8 mouse cellular contexts compared by ENCODE assay signal in genomic region chr19:32757831-32758792, GRCm38 (mm10). TPM values are rescaled to one million over a fixed set of nuclear protein-coding genes. Genes with fewer than 3 reads are reported as not detected.
A peak's percentile ranks its signal among the peaks of the same experiment; 100 is the strongest.
DNase-seq lines count a peak whose midpoint lies in the region; ATAC-seq and TF ChIP-seq lines count a peak whose summit lies in the region.

No protein-coding gene starts in this region.

- H3ac ChIP-seq in C2C12 (ENCODE audit: control insufficient read depth, insufficient read length, low read depth), result peak overlapping the region; percentile 42

- peak overlapping the region; percentile 74 for H3K4me3 ChIP-seq in C2C12 (ENCODE audit: insufficient read depth, poor library complexity, severe bottlenecking)
- peak overlapping the region; percentile 96 for H3K4me3 ChIP-seq in embryonic fibroblast, embryonic 13.5 days (ENCODE audit: insufficient read depth, low read length)
- H3K4me3 ChIP-seq in heart, postnatal 0 days (ENCODE audit: low read depth, low read length), result peak overlapping the region; percentile 82
- H3K4me3 ChIP-seq in lung, embryonic 14.5 days (ENCODE audit: low read depth, low read length), result peak overlapping the region; percentile 99

- ATAC-seq in heart, postnatal 0 days (ENCODE audit: insufficient read depth, low read depth), result peak; percentile 3
- ATAC-seq in lung, embryonic 14.5 days (ENCODE audit: insufficient read depth), result peak; percentile 5

- no peak for TF ChIP-seq POLR2A in embryonic fibroblast, embryonic 13.5 days (IDR thresholded peaks at IDR 0.05; ENCODE audit: low read depth, low read length)

- peak; percentile 68 for DNase-seq in adrenal gland, postnatal 25 days
- peak; percentile 39 for DNase-seq in heart, postnatal 0 days (ENCODE audit: low spot score)
- peak; percentile 34 to 56 for DNase-seq in layer of hippocampus, adult 18-20 months (ENCODE audit: low spot score in 2 of 2)
- peak; percentile 59 for DNase-seq in lung, embryonic 14.5 days
- DNase-seq in retina, embryonic 14.5 days (ENCODE audit: low spot score), result peak; percentile 59
- DNase-seq in thymus, postnatal 36 days, result peak; percentile 56 to 72

- TF ChIP-seq CTCF in C2C12 (IDR thresholded peaks at IDR 0.05; ENCODE audit: control insufficient read depth, insufficient read depth, insufficient read length), result no peak
- TF ChIP-seq CTCF in embryonic fibroblast, embryonic 13.5 days (IDR thresholded peaks at IDR 0.05; ENCODE audit: borderline replicate concordance, insufficient read depth, low read length), result no peak
- TF ChIP-seq CTCF in heart, postnatal 0 days (IDR thresholded peaks at IDR 0.05; ENCODE audit: low read depth), result no peak
- TF ChIP-seq CTCF in lung, embryonic 14.5 days (IDR thresholded peaks at IDR 0.05; ENCODE audit: low read depth), result no peak

- H3K36me3 ChIP-seq in C2C12 (ENCODE audit: control insufficient read depth, insufficient read depth), result peaks cover 15% of the 10 kb centered on the region
- no peaks in the 10 kb centered on the region for H3K36me3 ChIP-seq in heart, postnatal 0 days (replicated peaks; ENCODE audit: control insufficient read depth, insufficient read depth, low read length)
- H3K36me3 ChIP-seq in lung, embryonic 14.5 days (ENCODE audit: insufficient read depth), result 0 out of 2 replicates have a peak, but pooled peaks cover 3% of the 10 kb centered on the region

- no peak for TF ChIP-seq EP300 in heart, postnatal 0 days (IDR thresholded peaks at IDR 0.05; ENCODE audit: low read depth)

- no peaks in the 10 kb centered on the region for H3K27me3 ChIP-seq in C2C12 (ENCODE audit: control insufficient read depth, insufficient read depth, insufficient read length)
- H3K27me3 ChIP-seq in heart, postnatal 0 days (ENCODE audit: control insufficient read depth, insufficient read depth, low read length), result 0 out of 2 replicates have a peak, but pooled peaks cover 5% of the 10 kb centered on the region
- no peaks in the 10 kb centered on the region for H3K27me3 ChIP-seq in lung, embryonic 14.5 days (ENCODE audit: insufficient read depth, low read length)

- H3K9ac ChIP-seq in heart, postnatal 0 days (replicated peaks; ENCODE audit: low read depth, low read length), result peak overlapping the region; percentile 93
- peak overlapping the region; percentile 97 for H3K9ac ChIP-seq in lung, embryonic 14.5 days

- peaks cover 2% of the 10 kb centered on the region; the same call in 1 of the 2 replicates for H3K4me1 ChIP-seq in embryonic fibroblast, embryonic 13.5 days (ENCODE audit: control insufficient read depth, insufficient read depth, low read length)
- peaks cover 24% of the 10 kb centered on the region for H3K4me1 ChIP-seq in heart, postnatal 0 days (ENCODE audit: control insufficient read depth, insufficient read depth)
- H3K4me1 ChIP-seq in lung, embryonic 14.5 days (ENCODE audit: insufficient read depth), result peaks cover 4% of the 10 kb centered on the region; the same call in 1 of the 2 replicates

- no peaks in the 10 kb centered on the region for H3K9me3 ChIP-seq in heart, postnatal 0 days (replicated peaks; ENCODE audit: control insufficient read depth, low read length)
- H3K9me3 ChIP-seq in lung, embryonic 14.5 days (ENCODE audit: low read depth, low read length), result no peaks in the 10 kb centered on the region

- H3K27ac ChIP-seq in embryonic fibroblast, embryonic 13.5 days (ENCODE audit: insufficient read depth, low read length), result peak overlapping the region; percentile 79
- peak overlapping the region; percentile 98 for H3K27ac ChIP-seq in heart, postnatal 0 days (ENCODE audit: low read depth)
- peak overlapping the region; percentile 99 for H3K27ac ChIP-seq in lung, embryonic 14.5 days (ENCODE audit: low read depth)

- peaks cover 57% of the 10 kb centered on the region for H3K79me2 ChIP-seq in C2C12 (ENCODE audit: control insufficient read depth, insufficient read depth)

- under 1% methylated on average over 35 of the region's 69 CpGs for WGBS in heart, postnatal 0 days
- under 1% methylated on average over 53 of the region's 69 CpGs for WGBS in lung, embryonic 14.5 days

- H3K4me2 ChIP-seq in heart, postnatal 0 days (ENCODE audit: low read depth, low read length), result peak overlapping the region; percentile 76
- peak overlapping the region; percentile 93 for H3K4me2 ChIP-seq in lung, embryonic 14.5 days

- peaks cover 49% of the 10 kb centered on the region for H3K79me3 ChIP-seq in C2C12 (ENCODE audit: low read depth)

TF ChIP-seq in C2C12, 6 proteins besides CTCF, POLR2A, EP300 and RAD21:
- TF ChIP-seq CEBPB (IDR thresholded peaks at IDR 0.05; ENCODE audit: low read depth), result no peak
- TF ChIP-seq MYOD1 (IDR thresholded peaks at IDR 0.05; ENCODE audit: control insufficient read depth, insufficient read length, low read depth), result no peak
- TF ChIP-seq MAX (IDR thresholded peaks at IDR 0.05), result no peak
- no peak for TF ChIP-seq USF1 (IDR thresholded peaks at IDR 0.05; ENCODE audit: low read depth)
- TF ChIP-seq FOSL1 (IDR thresholded peaks at IDR 0.05; ENCODE audit: insufficient read depth, low read length, poor library complexity, severe bottlenecking), result no peak
- no peak for TF ChIP-seq MYOG (IDR thresholded peaks at IDR 0.05; ENCODE audit: control insufficient read depth, extremely low read depth, insufficient read length)

RNA-seq across cellular contexts. Expression of gene Pten, which starts 0.8 kb away (rescaled TPM):
- 9.6 TPM for polyA plus RNA-seq in C2C12 (2012; fragmentation: generic; extraction: Trizol)
- 71.8 and 78.0 TPM in 2 replicates for total RNA-seq in adrenal gland, postnatal 25 days (2021)
- polyA plus RNA-seq in embryonic fibroblast, embryonic 13.5 days (2011; ENCODE audit: insufficient read length, low read depth, missing spikeins), result 104 and 134 TPM in 2 replicates
- 34.0 and 39.7 TPM in 2 replicates for total RNA-seq in heart, postnatal 0 days (2014; rRNA removed; ENCODE audit: low replicate concordance)
- polyA plus RNA-seq in heart, postnatal 0 days (2015; fragmentation: Nextera tagmentation; extraction: Ambion mirVana), result 4.4 and 5.0 TPM in 2 replicates
- 100 to 1,000 TPM; 110 to 112 TPM for total RNA-seq in layer of hippocampus, adult 18-20 months (2021)
- 14.9 and 15.4 TPM in 2 replicates for polyA plus RNA-seq in lung, embryonic 14.5 days (2014; fragmentation: Nextera tagmentation; extraction: Ambion mirVana)

RNA-seq across cellular contexts. Expression of gene Atad1, which starts 18.5 kb away (rescaled TPM):
- 10.4 TPM for polyA plus RNA-seq in C2C12 (2012; fragmentation: generic; extraction: Trizol)
- total RNA-seq in adrenal gland, postnatal 25 days (2021), result 74.5 and 83.5 TPM in 2 replicates
- polyA plus RNA-seq in embryonic fibroblast, embryonic 13.5 days (2011; ENCODE audit: insufficient read length, low read depth, missing spikeins), result 87.2 and 97.8 TPM in 2 replicates
- total RNA-seq in heart, postnatal 0 days (2014; rRNA removed; ENCODE audit: low replicate concordance), result 107 and 138 TPM in 2 replicates
- 55.5 and 61.5 TPM in 2 replicates for polyA plus RNA-seq in heart, postnatal 0 days (2015; fragmentation: Nextera tagmentation; extraction: Ambion mirVana)
- total RNA-seq in layer of hippocampus, adult 18-20 months (2021), result 100 to 1,000 TPM in 1 of 2 experiments, 10 to 100 TPM in 1; 86.5 to 103 TPM
- polyA plus RNA-seq in lung, embryonic 14.5 days (2014; fragmentation: Nextera tagmentation; extraction: Ambion mirVana), result 66.9 and 67.6 TPM in 2 replicates

Comparison
In these comparisons a context has a peak if more than half of its experiments do, and no peak if none do; other contexts are left out.
1. Peak in every context shown above with its lines: DNase-seq, ATAC-seq, H3K4me3 ChIP-seq and H3K27ac ChIP-seq.